Mouse (Mus musculus) layer of hippocampus, adult 11-12 months (tissue): ENCODE measurements around the gene Hivep3.

Experiments used
- DNase-seq: peaks from one replicate; pipeline ENCODE4 v3.0.0; 2022; ENCODE audit warnings: low spot score

Hivep3 gene

DNA sequence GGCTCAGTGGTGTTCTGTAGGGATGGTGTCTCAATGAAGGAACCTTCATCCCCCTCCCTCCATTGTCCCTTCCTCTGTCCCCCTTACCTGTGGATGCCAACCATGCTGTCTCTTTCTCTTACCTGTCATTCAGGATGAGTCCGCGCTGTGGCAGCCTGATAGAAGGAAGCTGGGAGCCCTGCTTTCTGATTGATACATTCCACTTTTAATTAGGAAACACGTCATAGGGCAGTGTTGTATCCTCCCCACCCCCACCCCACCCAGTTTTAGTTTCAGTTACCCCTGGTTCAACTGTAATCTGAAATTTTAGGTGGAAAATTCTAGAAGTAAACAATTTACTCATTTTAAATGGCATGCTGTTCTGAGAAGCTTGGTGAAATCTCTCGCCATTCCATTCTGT is 173.5 kb downstream of the Hivep3 start:
- DNase-seq = no peak

DNA sequence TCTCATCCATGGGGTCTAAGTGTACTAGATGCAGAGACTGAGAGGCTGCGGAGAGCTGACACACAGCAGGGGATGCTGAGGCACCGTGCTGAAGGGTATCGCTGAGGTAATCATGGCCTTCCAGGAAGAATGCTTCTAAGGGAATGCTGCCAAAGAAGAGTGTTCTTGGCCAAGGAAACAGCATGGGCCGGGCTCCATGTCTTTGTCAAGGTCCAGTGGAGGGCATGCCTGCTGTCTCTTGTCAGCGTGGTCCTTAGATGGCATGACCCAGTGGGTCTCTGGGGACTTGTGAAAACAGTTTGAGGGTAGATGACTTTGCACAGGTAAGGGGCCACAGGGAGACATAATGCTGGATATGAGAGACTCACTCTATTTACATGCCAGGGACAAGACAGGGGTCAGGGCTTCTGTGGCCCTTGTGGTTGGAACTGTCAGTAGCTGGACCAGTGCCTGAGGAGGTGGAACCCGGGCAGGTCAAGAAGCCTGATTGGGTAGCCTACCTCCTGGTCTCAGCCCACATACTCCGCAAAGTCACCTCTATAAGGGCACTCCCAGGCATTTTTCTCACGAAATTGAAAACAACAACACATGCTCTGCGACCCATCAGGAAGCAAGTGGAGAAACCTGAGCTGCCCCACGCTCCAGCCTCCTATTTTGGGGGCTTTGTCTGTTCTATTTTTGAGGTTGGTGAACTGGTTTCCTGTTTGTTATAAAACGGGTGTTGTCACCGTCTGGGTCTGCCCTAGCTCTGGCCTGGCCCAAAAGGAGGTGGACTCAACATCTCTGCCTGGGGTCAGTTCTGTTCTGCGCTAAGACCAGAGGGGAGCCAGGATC is 177.7 kb downstream of the Hivep3 start:
- DNase-seq = peak; percentile 54

DNA sequence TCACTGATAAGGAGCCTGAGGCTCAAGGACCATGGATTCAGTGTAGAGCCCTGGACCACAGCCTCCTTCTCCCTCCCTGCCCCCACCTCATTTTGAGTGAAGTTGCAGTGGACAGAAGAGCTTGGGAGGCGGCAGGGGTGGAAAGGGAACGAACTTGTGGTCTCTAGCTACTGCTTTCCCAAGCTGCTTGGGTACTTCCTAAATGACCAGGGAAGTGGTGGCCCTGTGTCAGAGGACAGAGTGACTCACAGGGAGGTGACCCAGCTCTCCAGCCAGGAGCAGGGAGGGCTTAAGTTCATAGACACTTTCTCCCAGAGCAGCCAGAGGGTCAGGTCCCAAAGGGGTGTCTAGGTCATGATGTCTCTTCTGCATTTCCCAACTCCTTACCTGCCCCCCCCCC is 178.6 kb downstream of the Hivep3 start:
- DNase-seq = no peak

DNA sequence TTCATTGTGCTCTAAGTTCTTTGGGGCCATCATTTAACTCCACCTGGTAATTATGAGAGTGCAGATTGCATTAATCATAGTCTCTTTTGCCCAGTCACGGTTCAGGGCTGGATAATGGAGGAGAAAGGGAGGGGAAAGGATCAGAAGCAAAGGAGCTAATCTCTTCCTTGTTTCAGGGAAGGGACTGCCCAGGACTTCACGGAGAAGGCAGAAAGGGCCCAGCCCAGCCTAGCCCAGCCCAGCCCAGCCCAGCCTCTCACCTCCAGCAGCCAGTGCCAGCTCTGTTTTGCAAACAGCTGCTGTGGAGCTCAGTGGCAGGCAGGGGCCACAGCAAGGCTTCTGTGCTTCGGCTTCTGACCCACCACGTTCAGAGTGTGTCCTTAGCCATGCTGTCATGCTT is 180.6 kb downstream of the Hivep3 start:
- DNase-seq = no peak

DNA sequence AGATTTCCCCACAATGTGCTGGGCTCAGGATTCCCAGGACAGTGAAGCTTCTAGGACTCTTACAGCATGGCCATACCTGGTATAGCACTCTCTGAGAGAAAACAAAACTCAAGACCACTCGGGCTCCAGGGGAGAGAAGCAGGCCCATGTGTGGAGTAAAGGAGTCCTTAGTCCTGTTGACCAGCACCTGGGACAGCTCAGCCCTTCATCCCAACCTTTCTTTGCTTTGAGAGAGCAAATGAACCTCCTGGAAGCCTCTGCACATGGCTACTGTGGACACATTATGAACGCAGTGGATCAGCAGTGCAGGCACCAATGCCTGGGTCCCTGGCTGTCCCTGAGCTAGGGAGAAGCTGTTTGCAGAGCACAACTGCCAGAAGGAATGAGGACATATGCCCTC is 181.5 kb downstream of the Hivep3 start:
- no peak for DNase-seq

DNA sequence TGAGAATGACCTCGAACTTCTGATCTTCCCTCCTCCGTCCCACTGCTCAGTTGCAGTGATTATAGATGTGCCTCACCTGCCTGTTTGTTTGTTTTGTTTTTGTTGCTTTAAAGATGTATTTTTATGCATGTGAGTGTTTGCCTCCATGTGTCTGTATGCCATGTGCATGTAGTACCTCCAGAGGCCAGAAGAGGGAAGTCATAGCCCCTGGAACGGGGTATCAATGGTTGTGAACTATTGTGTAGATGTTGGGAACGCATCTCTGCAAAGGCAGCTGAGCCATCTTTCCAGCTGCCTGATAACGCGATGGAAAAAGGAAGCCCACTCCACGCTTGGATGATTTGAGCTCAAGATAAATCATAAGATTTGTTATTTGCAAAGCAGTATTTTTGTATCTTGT is 183.9 kb downstream of the Hivep3 start:
- peak; percentile 55 for DNase-seq

DNA sequence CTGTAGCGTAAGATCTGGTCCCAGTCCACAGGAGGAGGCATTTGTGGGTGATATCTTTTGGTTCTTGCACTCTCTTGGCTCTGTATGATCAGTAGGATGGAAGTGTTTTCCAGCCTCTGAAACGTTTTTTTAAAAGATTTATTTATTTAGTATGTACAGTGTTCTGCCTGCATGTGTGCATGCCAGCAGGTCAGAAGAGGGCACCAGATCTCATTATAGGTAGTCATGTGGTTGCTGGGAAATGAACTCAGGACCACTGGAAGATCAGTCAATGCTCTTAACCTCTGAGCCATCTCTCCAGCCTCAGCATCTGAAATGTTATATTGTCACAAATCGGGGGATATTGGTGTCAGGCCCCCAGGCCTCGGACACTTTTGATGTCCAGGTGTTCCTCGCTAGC is 185.8 kb downstream of the Hivep3 start:
- DNase-seq = no peak

DNA sequence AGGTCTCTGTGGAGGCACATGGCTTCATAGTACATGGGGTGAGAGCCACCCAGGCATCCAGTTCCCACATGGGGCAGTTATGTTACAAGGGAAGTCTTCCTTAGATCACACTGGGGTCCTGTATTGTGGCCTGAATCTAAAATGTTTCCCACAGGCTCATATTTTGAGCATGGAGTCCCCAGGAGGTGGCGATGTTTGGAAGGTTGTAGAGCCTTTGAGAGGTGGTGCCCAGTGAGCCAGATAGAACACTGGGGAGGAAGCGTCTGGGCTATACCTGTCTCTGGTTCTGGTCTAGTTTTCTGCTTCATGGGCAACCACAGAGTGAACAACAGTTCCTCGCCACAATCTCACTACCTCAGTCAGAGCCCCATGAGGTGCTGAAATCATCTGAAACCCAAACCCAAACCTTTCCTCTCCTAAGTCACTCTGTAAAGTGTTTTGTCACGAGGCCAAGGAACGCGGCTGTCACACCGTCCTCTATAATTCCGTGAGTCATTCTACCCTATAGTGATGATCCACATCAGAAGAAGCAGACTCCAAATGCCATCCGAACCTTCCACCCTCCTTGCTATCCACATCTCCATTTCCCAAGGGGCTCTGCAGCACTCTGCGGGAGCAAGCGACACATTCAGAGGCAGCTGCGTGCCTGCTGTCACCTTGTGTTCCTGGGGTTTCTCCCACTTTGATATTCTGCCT is 187.6 kb downstream of the Hivep3 start:
- no peak for DNase-seq

DNA sequence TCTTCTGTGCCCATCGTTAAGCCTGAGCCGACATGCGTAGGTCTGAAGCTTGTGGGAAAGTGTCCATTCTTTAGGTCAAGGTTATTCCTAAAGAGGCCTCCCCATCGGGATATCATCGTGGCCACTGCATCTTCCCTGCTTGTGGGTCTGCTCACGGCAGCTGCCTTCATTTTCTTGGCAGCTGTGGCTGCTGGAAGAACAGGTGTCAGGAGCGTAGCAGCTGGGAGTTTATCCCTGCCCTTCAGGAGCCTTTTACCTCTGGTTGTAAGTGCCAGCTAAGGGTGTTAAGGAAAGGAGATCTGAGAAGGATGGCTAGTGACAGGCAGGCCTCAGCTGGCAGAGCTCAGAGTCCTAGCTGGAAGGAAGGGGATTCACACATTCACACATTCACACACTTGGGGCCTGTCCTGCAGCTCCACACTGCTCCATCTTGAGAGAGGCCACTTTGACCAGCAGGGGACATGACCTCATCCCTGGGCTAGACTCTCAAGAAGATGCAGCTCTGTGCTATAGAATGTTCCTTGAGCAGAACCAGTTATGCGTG is 188.2 kb downstream of the Hivep3 start:
- DNase-seq = no peak

DNA sequence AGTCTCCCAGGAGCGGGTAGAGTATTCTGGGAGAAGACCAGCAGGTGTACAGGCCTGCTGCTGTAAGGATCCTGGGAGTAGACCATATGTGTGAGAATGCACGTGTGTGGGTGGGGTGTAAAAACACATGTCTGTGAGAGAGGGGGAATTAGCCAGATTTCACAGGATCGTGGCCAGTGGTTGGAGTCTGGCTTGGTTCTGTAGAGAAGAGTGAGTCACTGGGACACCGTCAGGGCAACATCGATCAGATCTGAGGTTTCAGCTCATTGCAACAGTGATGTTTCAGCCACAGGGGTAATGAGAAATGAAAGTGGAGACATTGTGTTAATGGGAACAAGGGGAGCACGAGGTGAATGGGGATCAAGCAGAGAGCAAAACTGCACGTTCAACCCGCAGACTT is 189.4 kb downstream of the Hivep3 start:
- DNase-seq = peak; percentile 69

DNA sequence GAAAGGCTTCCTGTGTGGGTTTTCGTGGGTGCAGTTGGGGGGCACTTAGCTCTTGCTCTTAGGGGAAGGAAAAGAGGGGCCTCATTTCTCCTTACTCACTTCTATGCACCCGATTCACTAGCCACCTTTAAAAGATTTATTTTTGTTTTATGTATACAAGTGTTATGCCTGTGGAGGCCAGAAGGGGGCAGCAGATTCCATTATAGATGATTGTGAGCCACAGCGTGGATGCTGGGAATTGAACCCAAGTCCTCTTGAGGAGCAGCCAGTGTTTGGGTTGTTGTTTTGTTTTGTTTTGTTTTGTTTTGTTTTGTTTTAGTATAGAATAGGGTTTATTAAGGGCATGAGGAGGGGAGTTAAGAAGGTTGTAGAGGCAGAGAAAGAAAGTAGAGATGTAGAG is 189.8 kb downstream of the Hivep3 start:
- no peak for DNase-seq

DNA sequence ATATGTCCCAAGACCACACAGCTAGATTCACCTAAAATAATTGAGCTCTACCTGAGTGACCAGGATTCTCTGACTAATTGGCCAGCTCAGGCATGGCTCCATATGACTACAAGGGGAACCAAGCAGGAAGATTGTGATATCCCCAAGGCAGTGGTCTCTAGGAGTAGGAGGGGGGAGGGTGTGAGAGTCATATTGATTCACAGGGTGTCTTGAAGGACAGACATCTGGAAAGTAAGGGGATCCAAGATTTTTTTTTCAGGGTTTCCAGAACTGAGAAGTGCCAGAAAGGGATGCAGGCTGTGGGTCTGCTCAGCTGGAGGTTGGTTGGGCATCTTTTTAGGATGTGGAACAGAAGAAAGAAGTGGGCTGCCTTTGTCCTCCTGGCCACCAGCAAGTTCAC is 191.5 kb downstream of the Hivep3 start:
- no peak for DNase-seq

DNA sequence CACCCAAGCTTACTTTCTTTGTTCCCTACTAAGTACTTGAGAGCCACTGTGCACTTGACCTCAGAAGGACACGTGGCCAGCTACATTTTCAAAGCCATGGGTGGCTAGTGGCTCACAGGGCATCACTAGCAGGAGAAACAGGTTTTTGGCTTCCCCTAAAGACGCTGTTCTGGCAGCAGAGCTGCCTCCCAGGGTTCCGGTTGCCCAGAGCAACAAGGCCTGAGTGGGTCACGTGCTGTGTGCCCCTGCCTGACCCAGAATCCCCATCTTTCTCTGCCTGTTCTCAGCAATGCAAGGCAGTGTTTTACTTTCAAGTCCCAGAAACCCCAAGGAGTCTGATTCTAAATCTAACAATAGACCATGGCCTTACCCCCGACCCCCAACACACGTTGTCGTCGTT is 198.3 kb downstream of the Hivep3 start:
- no peak for DNase-seq

DNA sequence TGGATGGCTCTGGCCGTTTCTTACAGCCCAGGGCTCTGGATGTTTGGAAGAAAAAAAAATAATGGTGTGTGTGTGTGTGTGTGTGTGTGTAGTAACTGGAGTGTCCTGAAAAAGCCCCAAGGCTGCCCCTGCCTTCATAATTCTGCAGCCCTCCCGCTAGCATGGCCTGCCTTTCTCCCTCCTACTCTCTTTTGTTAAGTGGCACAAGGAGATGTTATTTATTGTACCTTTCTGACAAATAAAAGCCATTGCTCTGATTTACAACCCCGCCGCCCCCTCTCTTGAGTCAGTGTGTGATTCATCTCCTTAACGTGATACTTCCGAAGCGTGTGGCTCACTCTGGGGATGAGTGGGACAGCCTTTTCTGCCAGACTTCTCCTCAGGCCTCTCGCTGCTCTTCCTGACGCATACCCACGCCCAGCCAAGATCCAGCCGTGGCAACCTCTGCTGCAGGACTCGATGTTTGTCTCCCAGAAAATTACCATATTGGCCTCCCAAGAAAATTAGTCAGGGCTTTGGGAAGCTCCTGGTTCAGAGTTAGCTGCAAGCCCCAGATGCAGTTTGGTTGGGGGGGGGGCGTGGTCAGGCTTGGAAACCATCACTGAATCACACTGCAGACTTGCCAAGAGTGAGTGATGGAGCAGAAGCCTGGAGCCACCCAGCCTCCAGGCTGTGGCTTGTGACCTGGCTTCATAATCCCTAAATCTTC is 199.1 kb downstream of the Hivep3 start:
- DNase-seq = no peak

DNA sequence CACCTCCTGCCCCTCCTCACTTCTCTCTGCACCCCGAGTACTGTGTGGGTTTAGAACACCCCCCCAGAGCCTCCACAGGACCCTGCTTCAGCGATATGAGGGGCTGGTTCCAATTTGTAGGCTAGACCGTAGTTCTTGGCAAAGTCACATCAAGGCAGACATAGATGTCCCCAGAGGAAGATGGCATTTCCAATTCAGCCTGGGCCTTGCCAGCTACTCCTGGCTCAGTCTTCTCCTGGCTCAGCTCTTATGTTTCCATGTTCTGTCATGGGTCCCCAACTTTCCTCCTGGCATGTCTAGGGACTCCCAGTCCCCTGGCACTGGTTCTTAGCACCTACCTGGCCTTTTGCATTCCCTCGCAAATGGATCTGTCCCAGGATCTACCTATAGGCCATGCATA is 201.3 kb downstream of the Hivep3 start:
- DNase-seq = no peak

DNA sequence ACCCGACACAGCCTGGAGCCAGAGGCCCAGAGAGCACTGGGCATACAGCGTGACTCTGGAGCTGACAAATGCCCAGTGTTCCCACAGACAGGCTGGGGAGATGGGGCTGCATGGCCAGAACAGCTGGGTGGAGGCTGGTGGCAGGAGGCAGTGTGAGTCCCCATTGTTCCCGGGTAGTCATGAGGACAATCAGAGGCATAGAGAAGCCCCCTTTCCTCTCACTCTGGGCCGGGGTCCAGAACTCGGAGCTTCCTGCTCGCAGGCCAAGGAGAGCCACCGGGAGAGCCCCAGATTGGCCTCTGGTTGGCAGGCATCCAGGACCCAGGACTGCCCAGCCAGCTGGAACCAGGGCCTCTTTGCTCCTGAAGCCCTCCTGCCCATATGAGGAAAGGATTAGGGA is 204.3 kb downstream of the Hivep3 start:
- DNase-seq = peak; percentile 85

DNA sequence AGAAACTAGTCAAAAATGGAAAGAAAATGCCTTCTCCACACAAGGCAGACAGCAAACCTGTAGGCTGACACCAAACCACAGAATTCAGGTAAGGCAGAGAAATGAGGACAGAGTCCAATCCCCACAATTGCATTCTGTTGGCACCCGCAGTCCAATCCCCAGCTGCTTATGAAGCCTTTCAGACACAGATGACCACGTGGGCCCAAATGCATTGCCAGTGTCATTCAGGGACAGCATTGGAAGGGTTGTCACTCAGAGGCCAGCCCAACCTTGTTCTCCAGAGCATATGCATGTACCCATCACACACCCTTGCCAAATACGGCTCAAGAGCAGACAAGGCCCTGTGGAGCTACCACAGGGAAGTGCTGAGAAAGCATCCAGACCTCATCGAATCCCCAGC is 204.9 kb downstream of the Hivep3 start:
- DNase-seq = no peak

DNA sequence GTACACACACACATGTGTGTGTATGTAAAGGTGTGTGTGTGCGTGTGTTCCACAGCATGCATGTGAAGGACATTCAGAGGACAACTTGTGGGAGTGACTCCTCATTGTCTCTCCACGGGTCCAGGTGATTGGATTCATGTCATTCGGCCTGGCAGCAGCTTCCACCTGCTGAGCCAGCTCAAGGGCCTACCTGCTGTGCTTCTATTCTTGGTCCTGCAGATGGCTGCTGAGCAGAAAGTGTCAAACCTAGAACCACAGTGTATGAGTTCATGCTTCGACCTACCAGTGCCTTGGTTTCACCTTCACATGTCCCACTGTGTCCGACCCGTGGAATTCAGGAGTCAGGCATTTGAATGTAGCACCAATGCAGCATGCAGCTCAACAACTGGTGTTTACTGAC is 206.2 kb downstream of the Hivep3 start:
- DNase-seq = no peak

DNA sequence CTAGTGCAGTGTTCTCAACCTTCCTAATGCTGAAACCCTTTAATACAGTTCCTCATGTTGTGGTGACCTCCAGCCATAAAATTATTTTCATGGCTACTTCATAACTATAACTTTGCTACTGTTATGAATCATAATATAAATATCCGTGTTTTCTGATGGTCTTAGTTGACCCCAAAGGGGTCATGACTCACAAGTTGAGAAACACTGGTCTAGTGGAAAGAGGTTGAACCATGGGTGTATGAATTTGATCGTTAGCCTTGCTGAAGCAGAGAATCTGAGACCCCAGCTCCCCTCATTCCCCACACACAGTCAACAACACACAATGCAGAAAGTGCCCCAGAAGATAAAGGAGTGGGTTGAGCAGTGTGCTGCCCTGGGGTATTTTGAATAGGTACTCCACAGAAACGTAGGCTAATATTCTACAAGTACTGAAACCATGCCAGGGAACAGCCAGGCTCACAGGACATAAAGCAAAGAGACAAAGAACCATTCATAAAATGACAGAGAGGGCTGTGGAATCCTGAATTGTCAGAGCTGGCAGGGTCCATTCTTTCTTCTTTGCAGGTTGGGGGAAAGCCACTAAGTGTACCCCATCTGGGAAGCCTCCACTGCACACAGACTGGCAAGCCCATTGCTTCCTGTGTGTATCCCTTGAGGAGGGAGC is 212.8 kb downstream of the Hivep3 start:
- DNase-seq = no peak

DNA sequence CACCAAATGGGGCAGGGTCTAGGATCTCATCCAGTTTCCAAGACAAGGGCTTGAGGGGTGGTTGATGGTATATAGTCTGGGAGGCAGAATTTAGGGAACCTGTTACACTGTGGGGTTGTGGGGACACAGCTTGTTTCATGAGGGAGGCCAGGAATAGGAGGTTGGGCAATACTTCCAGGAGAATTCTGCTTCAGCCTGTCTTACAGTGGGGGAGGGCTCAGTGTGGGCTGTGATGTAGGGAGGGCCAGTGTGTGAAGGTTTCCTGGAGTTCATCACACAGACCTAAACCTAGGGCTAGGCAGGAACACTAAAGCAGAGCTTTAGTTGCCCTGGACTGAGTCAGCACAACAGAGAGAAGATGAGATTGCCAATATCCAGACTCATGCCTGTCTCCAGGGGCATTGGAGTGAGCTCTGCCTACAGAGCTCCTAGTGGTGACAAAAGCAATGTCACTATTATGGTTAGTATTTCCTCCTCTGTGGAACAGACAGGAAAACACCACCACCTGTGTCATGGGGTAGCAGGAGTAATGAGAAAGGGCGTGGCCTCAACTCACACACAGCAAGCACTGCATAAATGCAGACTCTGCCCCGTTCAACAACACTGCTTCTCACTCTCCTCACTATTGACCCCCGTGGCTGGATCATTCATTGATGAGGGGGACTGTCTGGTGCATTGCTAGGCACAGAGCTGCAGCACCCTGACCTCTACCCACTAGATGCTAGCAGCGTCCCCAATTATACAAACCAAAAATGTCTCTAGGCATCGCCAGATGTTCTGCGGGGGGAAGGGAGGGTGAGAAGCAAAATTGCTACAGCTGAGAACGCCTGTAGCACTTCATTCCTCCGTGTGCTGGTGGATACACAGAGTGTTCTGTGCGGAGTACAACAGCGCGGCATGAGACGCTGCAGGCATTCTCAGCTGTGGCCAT is 213.9 kb downstream of the Hivep3 start:
- DNase-seq = no peak

DNA sequence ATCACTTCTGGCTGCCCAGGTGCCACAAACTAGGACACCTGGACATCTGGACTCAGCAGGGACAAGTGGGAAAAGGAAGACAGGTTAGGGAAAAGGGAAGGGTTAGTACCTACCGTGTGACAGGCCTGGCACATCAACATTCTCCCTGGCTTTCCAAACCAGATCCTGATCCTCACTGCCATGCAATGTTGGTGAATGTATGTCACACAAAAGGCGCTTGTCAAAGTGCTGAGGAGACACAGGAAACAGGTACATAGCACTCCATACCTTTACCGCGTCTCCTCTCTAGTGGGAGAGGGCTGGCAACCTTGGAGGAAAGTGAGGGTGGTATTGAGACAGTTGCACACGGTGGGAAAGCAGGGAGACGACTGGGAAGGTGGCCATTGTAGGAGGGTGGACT is 214.8 kb downstream of the Hivep3 start:
- DNase-seq = no peak
